Mouse (Mus musculus) limb, embryonic 11.5 days (tissue): Measurements from ENCODE around the gene Sln. TPM values are rescaled to one million over a fixed set of nuclear protein-coding genes. Genes with fewer than 3 reads are reported as not detected.

Source experiments
- ATAC-seq: fragments of 200-750 bp; cut with Nextera tagmentation; 2 replicates; pipeline ENCODE4 v1.8.0; 2017; ENCODE audit warnings: low read depth; ENCODE audit not compliant: insufficient number of reproducible peaks, low FRiP score, low TSS enrichment
- DNase-seq: peaks from one replicate; pipeline ENCODE4 v3.0.0-alpha.2; 2015; ENCODE audit warnings: low spot score
- H3K27ac ChIP-seq: fragments of 300-500 bp; sonication (generic); replicated peaks from 2 replicates; pipeline ENCODE4 v1.5.1; 2014; ENCODE audit warnings: low read depth, mild to moderate bottlenecking, low read length
- H3K27me3 ChIP-seq: fragments of 300-500 bp; sonication (generic); 2 replicates; pipeline ENCODE4 v1.6.1; 2014; ENCODE audit warnings: mild to moderate bottlenecking, low read length, mixed read lengths; ENCODE audit not compliant: control insufficient read depth, insufficient read depth
- H3K36me3 ChIP-seq: fragments of 300-500 bp; sonication (generic); 2 replicates; pipeline ENCODE4 v1.6.1; 2014; ENCODE audit warnings: mild to moderate bottlenecking, low read length, moderate library complexity, mixed read lengths; ENCODE audit not compliant: control insufficient read depth, insufficient read depth
- H3K4me1 ChIP-seq: fragments of 300-500 bp; sonication (generic); 2 replicates; pipeline ENCODE4 v1.6.1; 2014; ENCODE audit warnings: low read length, mixed read lengths; ENCODE audit not compliant: control insufficient read depth, insufficient read depth
- H3K4me2 ChIP-seq: fragments of 300-500 bp; sonication (generic); 2 replicates; pipeline ENCODE4 v1.6.1; 2014; ENCODE audit warnings: low read depth, mild to moderate bottlenecking, moderate library complexity; ENCODE audit not compliant: severe bottlenecking
- H3K4me3 ChIP-seq: fragments of 300-500 bp; sonication (generic); 2 replicates; pipeline ENCODE4 v1.5.1; 2014; ENCODE audit warnings: low read depth, low read length
- H3K9ac ChIP-seq: fragments of 300-500 bp; sonication (generic); 2 replicates; pipeline ENCODE4 v1.6.1; 2014; ENCODE audit warnings: mild to moderate bottlenecking, low read length
- H3K9me3 ChIP-seq: fragments of 300-500 bp; sonication (generic); 2 replicates; pipeline ENCODE4 v1.6.1; 2016; ENCODE audit warnings: low read length; ENCODE audit not compliant: control insufficient read depth
- WGBS: fragments of 180-500 bp; shearing (Covaris S2); extraction: QIAGEN DNeasy Blood & Tissue Kit; methylation state at CpG from one replicate; pipeline ENCODE4 v1.1.7; 2014; 5-methylcytosine and 5-hydroxymethylcytosine counted together
- polyA plus RNA-seq: library from polyadenylated mRNA; unstranded; fragments of >200 nt; fragmentation: Nextera tagmentation; extraction: Ambion mirVana; gene quantifications from 2 replicates; pipeline ENCODE4 v1.2.1, GENCODE M21; 2014

Sln gene
- polyA plus RNA-seq, 1 experiment from 2014 or later, result 1.1 TPM

GRCm38 (mm10) chr9:53835039-53835438 lies 14.9 kb upstream of the Sln start:
- no peak overlapping the region for H3K9ac ChIP-seq
- 43% methylated on average over 3 of the region's 3 CpGs for WGBS
- ATAC-seq (no peak), DNase-seq (no peak)
- no peaks in the 10 kb centered on the region for H3K9me3 ChIP-seq
- H3K36me3 ChIP-seq, result no peaks in the 10 kb centered on the region
- no peaks in the 10 kb centered on the region for H3K27me3 ChIP-seq
- H3K4me1 ChIP-seq, result no peaks in the 10 kb centered on the region
- H3K4me3 ChIP-seq, result no peak overlapping the region
- H3K27ac ChIP-seq, result no peak overlapping the region
- no peak overlapping the region for H3K4me2 ChIP-seq

DNA sequence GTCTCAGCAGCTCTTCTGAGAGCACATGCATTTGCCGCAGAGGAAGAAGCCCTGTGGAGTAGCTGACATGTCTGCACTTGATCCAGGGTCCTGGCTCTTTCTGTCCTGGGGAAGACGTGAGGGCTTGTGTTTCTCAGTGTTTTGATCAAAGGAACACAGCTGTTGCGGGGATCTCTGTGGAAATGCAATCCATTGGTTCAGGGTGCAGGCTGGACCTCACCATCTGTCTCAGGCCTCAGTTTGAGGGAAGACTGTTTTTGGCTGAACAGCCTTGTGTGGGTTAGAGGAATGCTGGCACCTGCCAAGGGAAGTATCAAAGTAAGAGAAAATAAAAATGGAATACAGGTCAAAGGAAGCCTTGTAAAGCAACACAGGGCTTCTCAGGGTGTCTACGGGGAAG lies 14.0 kb upstream of the Sln start:
- no peaks in the 10 kb centered on the region for H3K4me1 ChIP-seq
- no peaks in the 10 kb centered on the region for H3K27me3 ChIP-seq
- ATAC-seq (no peak), DNase-seq (no peak)
- H3K4me3 ChIP-seq, result no peak overlapping the region
- no peak overlapping the region for H3K4me2 ChIP-seq
- WGBS, result 58% methylated on average over 4 of the region's 4 CpGs
- H3K27ac ChIP-seq, result no peak overlapping the region
- no peaks in the 10 kb centered on the region for H3K9me3 ChIP-seq
- no peaks in the 10 kb centered on the region for H3K36me3 ChIP-seq
- H3K9ac ChIP-seq, result no peak overlapping the region

- Histone ChIP-seq H3K36me3 (no peaks in the 10 kb centered on the region), H3K9me3 (no peaks in the 10 kb centered on the region), H3K4me2 (no peak overlapping the region), H3K9ac (no peak overlapping the region), H3K4me3 (no peak overlapping the region), H3K27me3 (no peaks in the 10 kb centered on the region), H3K27ac (no peak overlapping the region), H3K4me1 (no peaks in the 10 kb centered on the region)
- WGBS, result 76% methylated on average over 8 of the region's 8 CpGs
- ATAC-seq (no peak), DNase-seq (no peak)
Measured at GRCm38 (mm10) chr9:53838816-53839215, 11.1 kb upstream of the Sln start.

GRCm38 (mm10) chr9:53848548-53848947 lies 1.4 kb upstream of the Sln start:
- DNase-seq, result no peak

GRCm38 (mm10) chr9:53852158-53852557 lies 2.2 kb downstream of the Sln start:
- DNase-seq (no peak), ATAC-seq (no peak)
- H3K27me3 ChIP-seq, result no peaks in the 10 kb centered on the region
- H3K4me1 ChIP-seq, result no peaks in the 10 kb centered on the region
- H3K4me2 ChIP-seq, result no peak overlapping the region
- H3K9ac ChIP-seq, result no peak overlapping the region
- H3K4me3 ChIP-seq, result no peak overlapping the region
- no peaks in the 10 kb centered on the region for H3K36me3 ChIP-seq
- 86% methylated on average over 4 of the region's 4 CpGs for WGBS
- no peak overlapping the region for H3K27ac ChIP-seq
- no peaks in the 10 kb centered on the region for H3K9me3 ChIP-seq

More at GRCm38 (mm10) chr9:53848548-53848947, 1.4 kb upstream of the Sln start:
- H3K27me3 ChIP-seq, result no peaks in the 10 kb centered on the region
- H3K4me1 ChIP-seq, result no peaks in the 10 kb centered on the region
- 78% methylated on average over 8 of the region's 8 CpGs for WGBS
- ATAC-seq, result no peak
- no peak overlapping the region for H3K4me3 ChIP-seq
- H3K4me2 ChIP-seq, result no peak overlapping the region
- no peak overlapping the region for H3K27ac ChIP-seq
- H3K36me3 ChIP-seq, result no peaks in the 10 kb centered on the region
- no peak overlapping the region for H3K9ac ChIP-seq
- H3K9me3 ChIP-seq, result no peaks in the 10 kb centered on the region

GRCm38 (mm10) chr9:53853672-53854071 lies 3.7 kb downstream of the Sln start:
- no peak overlapping the region for H3K4me2 ChIP-seq
- 83% methylated on average over 1 of the region's 1 CpGs for WGBS
- H3K4me3 ChIP-seq, result no peak overlapping the region
- no peaks in the 10 kb centered on the region for H3K4me1 ChIP-seq
- DNase-seq, result no peak
- no peaks in the 10 kb centered on the region for H3K9me3 ChIP-seq
- no peak overlapping the region for H3K9ac ChIP-seq
- ATAC-seq, result no peak
- no peaks in the 10 kb centered on the region for H3K36me3 ChIP-seq
- no peaks in the 10 kb centered on the region for H3K27me3 ChIP-seq
- no peak overlapping the region for H3K27ac ChIP-seq

- ATAC-seq (no peak), DNase-seq (no peak)
- H3K27ac ChIP-seq, result no peak overlapping the region
- no peaks in the 10 kb centered on the region for H3K9me3 ChIP-seq
- no peaks in the 10 kb centered on the region for H3K27me3 ChIP-seq
- WGBS, result 78% methylated on average over 1 of the region's 1 CpGs
- no peak overlapping the region for H3K9ac ChIP-seq
- H3K4me1 ChIP-seq, result no peaks in the 10 kb centered on the region
- no peak overlapping the region for H3K4me2 ChIP-seq
- no peaks in the 10 kb centered on the region for H3K36me3 ChIP-seq
- no peak overlapping the region for H3K4me3 ChIP-seq
Measured at GRCm38 (mm10) chr9:53854525-53854924, 4.6 kb downstream of the Sln start.

- Histone ChIP-seq H3K4me2 (no peak overlapping the region), H3K36me3 (no peaks in the 10 kb centered on the region), H3K4me1 (no peaks in the 10 kb centered on the region), H3K27ac (no peak overlapping the region), H3K9ac (no peak overlapping the region), H3K4me3 (no peak overlapping the region), H3K27me3 (no peaks in the 10 kb centered on the region), H3K9me3 (no peaks in the 10 kb centered on the region)
- 90% methylated on average over 5 of the region's 5 CpGs for WGBS
- DNase-seq, result no peak
- no peak for ATAC-seq
Measured at GRCm38 (mm10) chr9:53857864-53858263, 7.9 kb downstream of the Sln start.

- Histone ChIP-seq H3K36me3 (no peaks in the 10 kb centered on the region), H3K9ac (no peak overlapping the region), H3K27me3 (no peaks in the 10 kb centered on the region), H3K4me1 (peaks cover 4% of the 10 kb centered on the region; the same call in 1 of the 2 replicates), H3K4me3 (no peak overlapping the region), H3K27ac (no peak overlapping the region), H3K4me2 (no peak overlapping the region), H3K9me3 (no peaks in the 10 kb centered on the region)
- 91% methylated on average over 8 of the region's 8 CpGs for WGBS
- DNase-seq (no peak), ATAC-seq (no peak)
Measured at GRCm38 (mm10) chr9:53873239-53873638, 23.3 kb downstream of the Sln start.
